ENCODE assay signal across 10 mouse cellular contexts in genomic region chr9:58091623-58092425, GRCm38 (mm10). TPM values are rescaled to one million over a fixed set of nuclear protein-coding genes. Genes with fewer than 3 reads are reported as not detected.
DNase-seq lines count a peak whose midpoint lies in the region; ATAC-seq and TF ChIP-seq lines count a peak whose summit lies in the region.
"Had no signal": no experiment of that assay in that cellular context is flagged by ENCODE, and none has a peak within 500 bp of the region (broad histone marks: within the 10 kb centered on the region; RNA-seq: fewer than 3 reads in every experiment).

No protein-coding gene starts in this region.

- no peaks in the 10 kb centered on the region for H3K36me3 ChIP-seq in intestine, embryonic 15.5 days
- no peaks in the 10 kb centered on the region for H3K36me3 ChIP-seq in intestine, postnatal 0 days (ENCODE audit: control insufficient read depth, insufficient read depth)
- H3K36me3 ChIP-seq in embryonic facial prominence, embryonic 14.5 days (ENCODE audit: control insufficient read depth, insufficient read depth, low read length) = no peaks in the 10 kb centered on the region
- no peaks in the 10 kb centered on the region for H3K36me3 ChIP-seq in forebrain, postnatal 0 days (ENCODE audit: insufficient read depth)

- DNase-seq in adrenal gland, postnatal 10 days = peak; percentile 46
- DNase-seq in embryonic facial prominence, embryonic 14.5 days (ENCODE audit: low spot score) = peak; percentile 83
- peak; percentile 41 to 46 for DNase-seq in heart, postnatal 36 days
- no peak for DNase-seq in spleen, adult 12 weeks (ENCODE audit: low spot score)
- DNase-seq in forebrain, postnatal 0 days = no peak
- no peak for DNase-seq in layer of hippocampus, adult 11-12 months (ENCODE audit: low spot score)
- DNase-seq: spleen, adult 18-20 months had no signal

- H3K27me3 ChIP-seq in intestine, embryonic 15.5 days (replicated peaks) = no peaks in the 10 kb centered on the region
- H3K27me3 ChIP-seq in intestine, postnatal 0 days (replicated peaks; ENCODE audit: control insufficient read depth, insufficient read depth, low read length) = no peaks in the 10 kb centered on the region
- no peaks in the 10 kb centered on the region for H3K27me3 ChIP-seq in embryonic facial prominence, embryonic 14.5 days (replicated peaks; ENCODE audit: control insufficient read depth, insufficient read depth, low read length)
- no peaks in the 10 kb centered on the region for H3K27me3 ChIP-seq in forebrain, postnatal 0 days (ENCODE audit: insufficient read depth, low read length)

- H3K9me3 ChIP-seq in intestine, embryonic 15.5 days = no peaks in the 10 kb centered on the region
- no peaks in the 10 kb centered on the region for H3K9me3 ChIP-seq in intestine, postnatal 0 days (ENCODE audit: control insufficient read depth)
- no peaks in the 10 kb centered on the region for H3K9me3 ChIP-seq in embryonic facial prominence, embryonic 14.5 days (ENCODE audit: control insufficient read depth, low read length)
- no peaks in the 10 kb centered on the region for H3K9me3 ChIP-seq in forebrain, postnatal 0 days (ENCODE audit: low read length)

- intact Hi-C loops in heart, postnatal 36 days (cut with DNase I) = loop anchor here (5.0 kb wide), 1 partner anchor 65 kb away; no protein-coding TSS in a partner anchor

- H3K4me2 ChIP-seq in intestine, embryonic 15.5 days (replicated peaks) = no peak overlapping the region
- H3K4me2 ChIP-seq in intestine, postnatal 0 days (replicated peaks; ENCODE audit: low read depth) = no peak overlapping the region
- H3K4me2 ChIP-seq in embryonic facial prominence, embryonic 14.5 days (ENCODE audit: low read depth, low read length) = no peak overlapping the region
- no peak overlapping the region for H3K4me2 ChIP-seq in forebrain, postnatal 0 days (ENCODE audit: low read depth)

- ATAC-seq in intestine, embryonic 15.5 days = peak; percentile 20; the same call in 1 of the 2 replicates
- ATAC-seq in intestine, postnatal 0 days = no peak
- ATAC-seq in embryonic facial prominence, embryonic 14.5 days (ENCODE audit: low read depth) = peak; percentile 79
- no peak for ATAC-seq in forebrain, postnatal 0 days

- H3K9ac ChIP-seq in intestine, embryonic 15.5 days = no peak overlapping the region
- no peak overlapping the region for H3K9ac ChIP-seq in intestine, postnatal 0 days (ENCODE audit: low read depth, low read length)
- no peak overlapping the region for H3K9ac ChIP-seq in embryonic facial prominence, embryonic 14.5 days (ENCODE audit: low read depth, low read length)
- no peak overlapping the region for H3K9ac ChIP-seq in forebrain, postnatal 0 days

- no peak for TF ChIP-seq CTCF in intestine, postnatal 0 days (IDR thresholded peaks at IDR 0.05; ENCODE audit: low read depth)
- TF ChIP-seq CTCF in forebrain, postnatal 0 days (IDR thresholded peaks at IDR 0.05; ENCODE audit: low read depth) = no peak

- H3K27ac ChIP-seq in intestine, embryonic 15.5 days = no peak overlapping the region
- H3K27ac ChIP-seq in intestine, postnatal 0 days (ENCODE audit: low read depth, low read length) = no peak overlapping the region
- no peak overlapping the region; the same call in 1 of the 2 replicates for H3K27ac ChIP-seq in embryonic facial prominence, embryonic 14.5 days (replicated peaks; ENCODE audit: low read depth, low read length)
- H3K27ac ChIP-seq in forebrain, postnatal 0 days (ENCODE audit: low read depth, low read length) = no peak overlapping the region
- H3K27ac ChIP-seq: macrophage had no signal

- no peak overlapping the region for H3K4me3 ChIP-seq in intestine, embryonic 15.5 days (replicated peaks)
- H3K4me3 ChIP-seq in intestine, postnatal 0 days (ENCODE audit: low read depth, low read length) = no peak overlapping the region
- H3K4me3 ChIP-seq in embryonic facial prominence, embryonic 14.5 days (ENCODE audit: low read depth, low read length) = no peak overlapping the region
- no peak overlapping the region for H3K4me3 ChIP-seq in forebrain, postnatal 0 days (ENCODE audit: low read depth, low read length)

- 36% methylated on average over 4 of the region's 4 CpGs for WGBS in intestine, embryonic 15.5 days
- 58% methylated on average over 4 of the region's 4 CpGs for WGBS in intestine, postnatal 0 days
- WGBS in embryonic facial prominence, embryonic 14.5 days = 26% methylated on average over 4 of the region's 4 CpGs
- WGBS in forebrain, postnatal 0 days = 56% methylated on average over 4 of the region's 4 CpGs

- H3K4me1 ChIP-seq in intestine, embryonic 15.5 days (replicated peaks) = peaks cover 6% of the 10 kb centered on the region; the same call in 1 of the 2 replicates
- H3K4me1 ChIP-seq in intestine, postnatal 0 days (replicated peaks; ENCODE audit: control insufficient read depth, insufficient read depth, low read length) = no peaks in the 10 kb centered on the region
- peaks cover 12% of the 10 kb centered on the region for H3K4me1 ChIP-seq in embryonic facial prominence, embryonic 14.5 days (ENCODE audit: control insufficient read depth, insufficient read depth, low read length)
- peaks cover 14% of the 10 kb centered on the region for H3K4me1 ChIP-seq in forebrain, postnatal 0 days (ENCODE audit: insufficient read depth)

RNA-seq across cellular contexts. Expression of gene Ccdc33, which starts 26.8 kb away (rescaled TPM):
- 0.09 TPM in 1 of 2 replicates, not detected in the other for polyA plus RNA-seq in intestine, embryonic 15.5 days (2015; fragmentation: Nextera tagmentation; extraction: Ambion mirVana)
- 0.14 and 0.16 TPM in 2 replicates for polyA plus RNA-seq in intestine, postnatal 0 days (2015; fragmentation: Nextera tagmentation; extraction: Ambion mirVana)
- under 1 TPM in 1 of 2 experiments, not detected in 1; 0.12 TPM for total RNA-seq in adrenal gland, postnatal 10 days (2021)
- polyA plus RNA-seq in embryonic facial prominence, embryonic 14.5 days (2014; fragmentation: Nextera tagmentation; extraction: Ambion mirVana) = 0.25 and 0.54 TPM in 2 replicates
- not detected for total RNA-seq in heart, postnatal 36 days (2021)
- total RNA-seq in forebrain, postnatal 0 days (2014; rRNA removed) = 0.38 and 3.0 TPM in 2 replicates
- polyA plus RNA-seq in forebrain, postnatal 0 days (2015; fragmentation: Nextera tagmentation; extraction: Ambion mirVana) = 1.1 and 1.5 TPM in 2 replicates
- polyA plus RNA-seq: macrophage had no signal

RNA-seq across cellular contexts. Expression of gene Stra6, which starts 28.2 kb away (rescaled TPM):
- 4.5 and 4.6 TPM in 2 replicates for polyA plus RNA-seq in intestine, embryonic 15.5 days (2015; fragmentation: Nextera tagmentation; extraction: Ambion mirVana)
- polyA plus RNA-seq in intestine, postnatal 0 days (2015; fragmentation: Nextera tagmentation; extraction: Ambion mirVana) = 0.48 and 0.71 TPM in 2 replicates
- 1 to 10 TPM; 1.1 to 1.3 TPM for total RNA-seq in adrenal gland, postnatal 10 days (2021)
- 10.5 and 16.1 TPM in 2 replicates for polyA plus RNA-seq in embryonic facial prominence, embryonic 14.5 days (2014; fragmentation: Nextera tagmentation; extraction: Ambion mirVana)
- total RNA-seq in heart, postnatal 36 days (2021) = under 1 TPM; 0.16 to 0.47 TPM
- 13.9 and 16.2 TPM in 2 replicates for total RNA-seq in forebrain, postnatal 0 days (2014; rRNA removed)
- polyA plus RNA-seq in forebrain, postnatal 0 days (2015; fragmentation: Nextera tagmentation; extraction: Ambion mirVana) = 9.6 and 11.0 TPM in 2 replicates
- polyA plus RNA-seq: macrophage had no signal

Comparison
In these comparisons a context has a peak if more than half of its experiments do, and no peak if none do; other contexts are left out.
1. ATAC-seq: peak in intestine, embryonic 15.5 days (single experiment) and embryonic facial prominence, embryonic 14.5 days (single experiment); none in intestine, postnatal 0 days (single experiment) and forebrain, postnatal 0 days (single experiment).
2. DNase-seq: peak in adrenal gland, postnatal 10 days (single experiment), embryonic facial prominence, embryonic 14.5 days (single experiment) and heart, postnatal 36 days (2 of 2); none in spleen, adult 12 weeks (single experiment), forebrain, postnatal 0 days (single experiment) and layer of hippocampus, adult 11-12 months (single experiment).